Mouse (Mus musculus): Measurements from ENCODE around the gene Tmem183a. TPM values are rescaled to one million over a fixed set of nuclear protein-coding genes. Genes with fewer than 3 reads are reported as not detected.

Tmem183a gene
- polyA plus RNA-seq, 1 experiment from 2014 or later: 117 TPM

GRCm38 (mm10) chr1:134361195-134361856 is 453 bp downstream of the Tmem183a start:
- ATAC-seq (ENCODE audit: insufficient number of reproducible peaks, low FRiP score, low TSS enrichment, low read depth) (peak; percentile 55), DNase-seq (ENCODE audit: low spot score) (no peak)
- H3K27me3 ChIP-seq (ENCODE audit: control insufficient read depth, insufficient read depth, low read length): no peaks in the 10 kb centered on the region

GRCm38 (mm10) chr1:134360656-134361055 is 1.1 kb downstream of the Tmem183a start:
- 0 out of 2 replicates have a peak, but pooled peaks cover 6% of the 10 kb centered on the region for H3K4me1 ChIP-seq (ENCODE audit: control insufficient read depth, insufficient read depth, low read length)
- no peak overlapping the region for H3K27ac ChIP-seq (replicated peaks; ENCODE audit: low read depth, low read length)
- no peak overlapping the region; the same call in 1 of the 2 replicates for H3K9ac ChIP-seq (ENCODE audit: low read length)
- WGBS: 81% methylated on average over 7 of the region's 7 CpGs
- peak overlapping the region; percentile 80 for H3K4me3 ChIP-seq (ENCODE audit: low read depth, low read length)
- ATAC-seq (ENCODE audit: insufficient number of reproducible peaks, low FRiP score, low TSS enrichment, low read depth) (no peak), DNase-seq (ENCODE audit: low spot score) (no peak)
- H3K36me3 ChIP-seq (ENCODE audit: control insufficient read depth, insufficient read depth, low read length): peaks cover 16% of the 10 kb centered on the region
- H3K9me3 ChIP-seq (ENCODE audit: control insufficient read depth, low read length): no peaks in the 10 kb centered on the region
- no peaks in the 10 kb centered on the region for H3K27me3 ChIP-seq (ENCODE audit: control insufficient read depth, insufficient read depth, low read length)
- peak overlapping the region; percentile 76 for H3K4me2 ChIP-seq (ENCODE audit: low read depth, severe bottlenecking)

More at GRCm38 (mm10) chr1:134361195-134361856, 453 bp downstream of the Tmem183a start:
- Histone ChIP-seq H3K4me1 (ENCODE audit: control insufficient read depth, insufficient read depth, low read length) (0 out of 2 replicates have a peak, but pooled peaks cover 6% of the 10 kb centered on the region), H3K4me2 (ENCODE audit: low read depth, severe bottlenecking) (peak overlapping the region; percentile 76), H3K9ac (ENCODE audit: low read length) (peak overlapping the region; percentile 95), H3K27ac (replicated peaks; ENCODE audit: low read depth, low read length) (0 out of 2 replicates have a peak overlapping the region, but pooled peaks have one; percentile 18), H3K4me3 (ENCODE audit: low read depth, low read length) (peak overlapping the region; percentile 80), H3K9me3 (ENCODE audit: control insufficient read depth, low read length) (no peaks in the 10 kb centered on the region), H3K36me3 (ENCODE audit: control insufficient read depth, insufficient read depth, low read length) (peaks cover 10% of the 10 kb centered on the region)
- under 1% methylated on average over 44 of the region's 44 CpGs for WGBS

- Histone ChIP-seq H3K27me3 (ENCODE audit: control insufficient read depth, insufficient read depth, low read length) (no peaks in the 10 kb centered on the region), H3K27ac (replicated peaks; ENCODE audit: low read depth, low read length) (no peak overlapping the region), H3K9me3 (ENCODE audit: control insufficient read depth, low read length) (no peaks in the 10 kb centered on the region), H3K4me2 (ENCODE audit: low read depth, severe bottlenecking) (no peak overlapping the region), H3K4me1 (ENCODE audit: control insufficient read depth, insufficient read depth, low read length) (0 out of 2 replicates have a peak, but pooled peaks cover 6% of the 10 kb centered on the region), H3K36me3 (ENCODE audit: control insufficient read depth, insufficient read depth, low read length) (peaks cover 27% of the 10 kb centered on the region), H3K9ac (ENCODE audit: low read length) (no peak overlapping the region), H3K4me3 (ENCODE audit: low read depth, low read length) (no peak overlapping the region)
- ATAC-seq (ENCODE audit: insufficient number of reproducible peaks, low FRiP score, low TSS enrichment, low read depth) (no peak), DNase-seq (ENCODE audit: low spot score) (no peak)
- 95% methylated on average over 4 of the region's 4 CpGs for WGBS
These were observed 4.3 kb downstream of the Tmem183a start for GRCm38 (mm10) chr1:134357461-134357860.

GRCm38 (mm10) chr1:134353326-134353725 is 8.5 kb downstream of the Tmem183a start:
- WGBS: 98% methylated on average over 2 of the region's 2 CpGs
- H3K4me2 ChIP-seq (ENCODE audit: low read depth, severe bottlenecking): no peak overlapping the region
- H3K4me3 ChIP-seq (ENCODE audit: low read depth, low read length): no peak overlapping the region
- no peak overlapping the region for H3K27ac ChIP-seq (replicated peaks; ENCODE audit: low read depth, low read length)
- H3K27me3 ChIP-seq (ENCODE audit: control insufficient read depth, insufficient read depth, low read length): no peaks in the 10 kb centered on the region
- no peak overlapping the region for H3K9ac ChIP-seq (ENCODE audit: low read length)
- H3K4me1 ChIP-seq (ENCODE audit: control insufficient read depth, insufficient read depth, low read length): no peaks in the 10 kb centered on the region
- ATAC-seq (ENCODE audit: insufficient number of reproducible peaks, low FRiP score, low TSS enrichment, low read depth) (no peak), DNase-seq (ENCODE audit: low spot score) (no peak)
- no peaks in the 10 kb centered on the region for H3K9me3 ChIP-seq (ENCODE audit: control insufficient read depth, low read length)
- peaks cover 30% of the 10 kb centered on the region for H3K36me3 ChIP-seq (ENCODE audit: control insufficient read depth, insufficient read depth, low read length)

DNA sequence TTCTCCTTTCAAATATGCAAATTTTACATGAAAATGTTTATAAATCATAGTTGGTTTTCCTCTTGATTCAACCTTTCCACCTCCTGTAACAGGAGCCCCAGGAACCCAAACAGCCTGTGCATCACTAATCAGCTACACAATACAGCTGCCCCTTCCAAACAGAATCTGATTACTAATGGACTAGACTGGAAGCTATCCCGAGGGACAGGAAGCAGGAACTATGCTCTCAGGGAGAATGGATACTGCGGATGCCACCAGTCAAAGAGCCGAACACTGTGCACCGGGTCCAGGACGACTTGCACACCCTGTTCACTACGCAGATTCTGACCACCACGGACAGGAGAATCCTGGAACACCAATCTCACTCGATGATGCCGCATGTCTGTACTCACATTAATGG is 14.0 kb downstream of the Tmem183a start:
- H3K9me3 ChIP-seq (ENCODE audit: control insufficient read depth, low read length): no peaks in the 10 kb centered on the region
- H3K4me1 ChIP-seq (ENCODE audit: control insufficient read depth, insufficient read depth, low read length): peaks cover 3% of the 10 kb centered on the region; the same call in 1 of the 2 replicates
- H3K4me2 ChIP-seq (ENCODE audit: low read depth, severe bottlenecking): no peak overlapping the region
- ATAC-seq (ENCODE audit: insufficient number of reproducible peaks, low FRiP score, low TSS enrichment, low read depth) (no peak), DNase-seq (ENCODE audit: low spot score) (no peak)
- H3K36me3 ChIP-seq (ENCODE audit: control insufficient read depth, insufficient read depth, low read length): peaks cover 18% of the 10 kb centered on the region; the same call in 1 of the 2 replicates
- H3K9ac ChIP-seq (ENCODE audit: low read length): no peak overlapping the region
- H3K27me3 ChIP-seq (ENCODE audit: control insufficient read depth, insufficient read depth, low read length): no peaks in the 10 kb centered on the region
- H3K4me3 ChIP-seq (ENCODE audit: low read depth, low read length): no peak overlapping the region
- 89% methylated on average over 9 of the region's 9 CpGs for WGBS
- H3K27ac ChIP-seq (replicated peaks; ENCODE audit: low read depth, low read length): no peak overlapping the region

DNA sequence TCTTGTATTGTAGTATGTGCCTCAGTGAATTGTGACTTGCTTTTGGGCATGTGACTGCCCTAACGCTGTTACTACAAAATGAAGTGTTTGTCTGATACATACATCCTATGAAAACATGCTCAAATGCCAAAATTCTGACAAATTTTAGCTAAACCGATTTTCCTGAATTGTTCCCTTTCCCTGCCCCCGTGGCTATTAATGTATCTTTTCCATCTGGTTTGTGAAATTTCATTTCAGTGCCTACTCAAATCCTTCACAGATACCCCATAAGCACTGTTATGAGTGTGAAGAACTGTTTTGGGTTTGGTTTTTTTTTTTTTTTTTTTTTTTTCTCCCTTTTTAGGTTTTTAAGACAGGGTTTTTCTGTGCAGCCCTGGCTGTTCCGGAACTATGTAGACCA is 16.7 kb downstream of the Tmem183a start:
- no peak overlapping the region for H3K9ac ChIP-seq (ENCODE audit: low read length)
- no peak for DNase-seq (ENCODE audit: low spot score)
- peaks cover 3% of the 10 kb centered on the region; the same call in 1 of the 2 replicates for H3K4me1 ChIP-seq (ENCODE audit: control insufficient read depth, insufficient read depth, low read length)
- H3K27me3 ChIP-seq (ENCODE audit: control insufficient read depth, insufficient read depth, low read length): no peaks in the 10 kb centered on the region
- no peaks in the 10 kb centered on the region for H3K9me3 ChIP-seq (ENCODE audit: control insufficient read depth, low read length)
- peaks cover 10% of the 10 kb centered on the region; the same call in 1 of the 2 replicates for H3K36me3 ChIP-seq (ENCODE audit: control insufficient read depth, insufficient read depth, low read length)
- peak overlapping the region; percentile 96; the same call in 1 of the 2 replicates for H3K4me2 ChIP-seq (ENCODE audit: low read depth, severe bottlenecking)
- peak; percentile 48; the same call in 1 of the 2 replicates for ATAC-seq (ENCODE audit: insufficient number of reproducible peaks, low FRiP score, low TSS enrichment, low read depth)
- H3K4me3 ChIP-seq (ENCODE audit: low read depth, low read length): no peak overlapping the region
- H3K27ac ChIP-seq (replicated peaks; ENCODE audit: low read depth, low read length): no peak overlapping the region
- 81% methylated on average over 4 of the region's 4 CpGs for WGBS

GRCm38 (mm10) chr1:134344005-134344950 is 17.5 kb downstream of the Tmem183a start:
- ATAC-seq (ENCODE audit: insufficient number of reproducible peaks, low FRiP score, low TSS enrichment, low read depth): peak; percentile 93
- 1% methylated on average over 50 of the region's 54 CpGs for WGBS
- DNase-seq (ENCODE audit: low spot score): peak; percentile 96
- H3K27ac ChIP-seq (replicated peaks; ENCODE audit: low read depth, low read length): no peak overlapping the region
- H3K9ac ChIP-seq (ENCODE audit: low read length): peak overlapping the region; percentile 38
- H3K4me1 ChIP-seq (ENCODE audit: control insufficient read depth, insufficient read depth, low read length): peaks cover 3% of the 10 kb centered on the region; the same call in 1 of the 2 replicates
- H3K36me3 ChIP-seq (ENCODE audit: control insufficient read depth, insufficient read depth, low read length): peaks cover 8% of the 10 kb centered on the region; the same call in 1 of the 2 replicates
- peak overlapping the region; percentile 34 for H3K4me3 ChIP-seq (ENCODE audit: low read depth, low read length)
- no peaks in the 10 kb centered on the region for H3K9me3 ChIP-seq (ENCODE audit: control insufficient read depth, low read length)
- peak overlapping the region; percentile 96 for H3K4me2 ChIP-seq (ENCODE audit: low read depth, severe bottlenecking)
- H3K27me3 ChIP-seq (ENCODE audit: control insufficient read depth, insufficient read depth, low read length): no peaks in the 10 kb centered on the region

DNA sequence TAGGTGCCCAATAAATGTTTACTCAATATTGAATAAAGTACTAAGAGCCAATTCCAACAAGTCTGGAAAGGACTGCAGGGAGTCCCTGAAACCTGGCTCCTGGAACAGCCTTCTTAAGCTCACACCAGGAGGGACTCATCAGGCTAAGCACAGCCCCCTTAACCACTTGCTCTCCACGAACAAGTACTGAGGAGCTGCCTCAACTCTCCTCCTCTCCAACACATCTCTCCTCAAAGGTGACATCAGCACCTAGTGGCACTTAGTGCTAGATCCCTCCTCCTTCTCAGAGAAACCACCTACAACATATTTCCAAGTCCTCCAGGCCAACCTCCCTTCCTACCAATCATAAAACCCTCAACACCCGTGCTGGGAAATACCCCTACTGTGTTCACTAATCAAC is 18.2 kb downstream of the Tmem183a start:
- H3K27me3 ChIP-seq (ENCODE audit: control insufficient read depth, insufficient read depth, low read length): no peaks in the 10 kb centered on the region
- peaks cover 8% of the 10 kb centered on the region; the same call in 1 of the 2 replicates for H3K36me3 ChIP-seq (ENCODE audit: control insufficient read depth, insufficient read depth, low read length)
- 5% methylated on average over 2 of the region's 2 CpGs for whole genome bisulfite sequencing
- DNase-seq (ENCODE audit: low spot score): no peak
- no peak for ATAC-seq (ENCODE audit: insufficient number of reproducible peaks, low FRiP score, low TSS enrichment, low read depth)
- no peak overlapping the region for H3K27ac ChIP-seq (replicated peaks; ENCODE audit: low read depth, low read length)
- peaks cover 3% of the 10 kb centered on the region; the same call in 1 of the 2 replicates for H3K4me1 ChIP-seq (ENCODE audit: control insufficient read depth, insufficient read depth, low read length)
- no peak overlapping the region; the same call in 1 of the 2 replicates for H3K4me3 ChIP-seq (ENCODE audit: low read depth, low read length)
- no peak overlapping the region; the same call in 1 of the 2 replicates for H3K9ac ChIP-seq (ENCODE audit: low read length)
- H3K9me3 ChIP-seq (ENCODE audit: control insufficient read depth, low read length): no peaks in the 10 kb centered on the region
- peak overlapping the region; percentile 96 for H3K4me2 ChIP-seq (ENCODE audit: low read depth, severe bottlenecking)
